Mouse (Mus musculus) megakaryocyte, embryonic 14.5 days (primary cell): ENCODE results near the gene Isg20.

Experiments used
- FLI1 ChIP-seq: IDR thresholded peaks from 2 replicates; pipeline ENCODE4 v1.6.1; 2012; ENCODE audit warnings: low read length, inconsistent platforms, mixed read lengths
- GATA1 ChIP-seq: IDR thresholded peaks from 3 replicates; pipeline ENCODE4 v1.6.1; 2012; ENCODE audit warnings: mixed read lengths, low read length, inconsistent platforms, borderline replicate concordance

- TF ChIP-seq GATA1, result no peak
- no peak for TF ChIP-seq FLI1
Observed at GRCm38 (mm10) chr7:78927266-78927665, 14.0 kb downstream of the Isg20 start.
